Mouse (Mus musculus) MEL (cell line): Measurements from ENCODE around the gene Ndufa10. TPM values are rescaled to one million over a fixed set of nuclear protein-coding genes. Genes with fewer than 3 reads are reported as not detected.

ENCODE experiments used
- DNase-seq: peaks from one replicate; pipeline ENCODE4 v3.0.0; 2011; ENCODE audit warnings: low read depth, low spot score
- H3K27ac ChIP-seq: 2 replicates; pipeline ENCODE4 v1.5.1; 2012; ENCODE audit warnings: low read depth, mild to moderate bottlenecking, control low read depth, low read length, moderate library complexity; ENCODE audit not compliant: control insufficient read depth
- H3K27me3 ChIP-seq, 2 experiments: fragments of 150-350 bp in 1 of 2; sonication (generic) in 1 of 2; 2 replicates each; pipeline ENCODE4 v1.6.1; 2012; ENCODE audit warnings: low read length in 2 of 2, mild to moderate bottlenecking in 2 of 2, improper control_type of control experiment in 1 of 2, moderate library complexity in 1 of 2; ENCODE audit not compliant: insufficient read depth in 2 of 2, control insufficient read depth in 1 of 2
- H3K36me3 ChIP-seq, 2 experiments: 2 replicates each; pipeline ENCODE4 v1.6.1; 2012 to 2014; ENCODE audit warnings: low read length in 2 of 2, improper control_type of control experiment in 1 of 2, inconsistent platforms in 1 of 2, mild to moderate bottlenecking in 1 of 2; ENCODE audit not compliant: insufficient read depth in 2 of 2, control insufficient read depth in 1 of 2
- H3K4me1 ChIP-seq, 2 experiments: fragments of 150-350 bp in 1 of 2; sonication (generic) in 1 of 2; 2 replicates each; pipeline ENCODE4 v1.6.1; 2012; ENCODE audit warnings: low read length in 2 of 2, improper control_type of control experiment in 1 of 2, mild to moderate bottlenecking in 1 of 2; ENCODE audit not compliant: insufficient read depth in 2 of 2, control insufficient read depth in 1 of 2
- H3K4me3 ChIP-seq, 2 experiments: fragments of 150-350 bp in 1 of 2; sonication (generic) in 1 of 2; 2 replicates each; pipeline ENCODE4 v1.5.1; 2012; ENCODE audit warnings: low read depth in 2 of 2, low read length in 2 of 2, mild to moderate bottlenecking in 2 of 2, moderate library complexity in 2 of 2, control low read depth in 1 of 2, improper control_type of control experiment in 1 of 2; ENCODE audit not compliant: control insufficient read depth in 1 of 2, insufficient read depth in 1 of 2
- H3K79me2 ChIP-seq: 2 replicates; pipeline ENCODE4 v1.6.1; 2012; ENCODE audit warnings: mild to moderate bottlenecking, low read length, moderate library complexity; ENCODE audit not compliant: control insufficient read depth, poor library complexity, insufficient read depth
- H3K9ac ChIP-seq: 2 replicates; pipeline ENCODE4 v1.6.1; 2012; ENCODE audit warnings: low read depth, mild to moderate bottlenecking, control low read depth, low read length, moderate library complexity; ENCODE audit not compliant: control insufficient read depth, poor library complexity, severe bottlenecking
- H3K9me3 ChIP-seq: fragments of 150-350 bp; sonication (generic); replicated peaks from 2 replicates; pipeline ENCODE4 v1.6.1; 2012; ENCODE audit warnings: mild to moderate bottlenecking, low read length, improper control_type of control experiment, moderate library complexity; ENCODE audit not compliant: insufficient read depth
- CHD1 ChIP-seq: IDR thresholded peaks from 2 replicates; pipeline ENCODE4 v1.6.1; 2012; ENCODE audit warnings: low read depth, mild to moderate bottlenecking, inconsistent platforms, low read length, improper control_type of control experiment
- CHD2 ChIP-seq: IDR thresholded peaks from 2 replicates; pipeline ENCODE4 v1.6.1; 2011; ENCODE audit warnings: low read length, improper control_type of control experiment
- E2F4 ChIP-seq: IDR thresholded peaks from 2 replicates; pipeline ENCODE4 v1.6.1; 2011; ENCODE audit warnings: low read depth, low read length, improper control_type of control experiment, borderline replicate concordance
- ELF1 ChIP-seq: IDR thresholded peaks from 2 replicates; pipeline ENCODE4 v1.6.1; 2014; ENCODE audit warnings: low read depth, mild to moderate bottlenecking, inconsistent platforms, low read length, improper control_type of control experiment, moderate library complexity
- EP300 ChIP-seq, 2 experiments: IDR thresholded peaks; 2 replicates each; pipeline ENCODE4 v1.6.1; 2011; ENCODE audit warnings: improper control_type of control experiment in 2 of 2, low read length in 2 of 2, low read depth in 1 of 2, mild to moderate bottlenecking in 1 of 2
- ETS1 ChIP-seq: IDR thresholded peaks from 2 replicates; pipeline ENCODE4 v1.6.1; 2012; ENCODE audit warnings: low read depth, mild to moderate bottlenecking, inconsistent platforms, low read length, improper control_type of control experiment, moderate library complexity
- HCFC1 ChIP-seq: IDR thresholded peaks from 2 replicates; pipeline ENCODE4 v1.6.1; 2012; ENCODE audit warnings: low read depth, mild to moderate bottlenecking, inconsistent platforms, low read length, improper control_type of control experiment, moderate library complexity
- JUND ChIP-seq: IDR thresholded peaks from 2 replicates; pipeline ENCODE4 v1.6.1; 2011; ENCODE audit warnings: low read depth, mild to moderate bottlenecking, improper control_type of control experiment, low read length
- KAT2A ChIP-seq: conservative IDR thresholded peaks from 2 replicates; pipeline ENCODE4 v1.6.1; 2012; ENCODE audit warnings: low read depth, low read length, improper control_type of control experiment, inconsistent platforms
- MAFK ChIP-seq: IDR thresholded peaks from 2 replicates; pipeline ENCODE4 v1.6.1; 2011; ENCODE audit warnings: low read depth, mild to moderate bottlenecking, low read length, improper control_type of control experiment, borderline replicate concordance
- MAZ ChIP-seq: IDR thresholded peaks from 2 replicates; pipeline ENCODE4 v1.6.1; 2012; ENCODE audit warnings: low read depth, mild to moderate bottlenecking, inconsistent platforms, low read length, improper control_type of control experiment
- MEF2A ChIP-seq: IDR thresholded peaks from 2 replicates; pipeline ENCODE4 v1.6.1; 2014; ENCODE audit warnings: low read depth, mild to moderate bottlenecking, inconsistent platforms, low read length, improper control_type of control experiment; ENCODE audit not compliant: poor library complexity, insufficient replicate concordance, severe bottlenecking; ENCODE audit errors: extremely low read depth
- POLR2A ChIP-seq, 2 experiments: IDR thresholded peaks; 2 replicates each; pipeline ENCODE4 v1.6.1; 2011 to 2012; ENCODE audit warnings: low read length in 2 of 2, mild to moderate bottlenecking in 2 of 2, control low read depth in 1 of 2, improper control_type of control experiment in 1 of 2, low read depth in 1 of 2, moderate library complexity in 1 of 2; ENCODE audit not compliant: control insufficient read depth in 1 of 2, insufficient read depth in 1 of 2, poor library complexity in 1 of 2
- POLR2AphosphoS5 ChIP-seq: IDR thresholded peaks from 2 replicates; pipeline ENCODE4 v1.6.1; 2012; ENCODE audit warnings: low read depth, borderline replicate concordance, mild to moderate bottlenecking, inconsistent platforms, low read length, moderate library complexity, mixed read lengths
- RAD21 ChIP-seq: IDR thresholded peaks from 2 replicates; pipeline ENCODE4 v1.6.1; 2011; ENCODE audit warnings: mild to moderate bottlenecking, low read depth, low read length, improper control_type of control experiment
- SIN3A ChIP-seq: IDR thresholded peaks from 2 replicates; pipeline ENCODE4 v1.6.1; 2012; ENCODE audit warnings: low read length, improper control_type of control experiment, inconsistent platforms
- TAL1 ChIP-seq: IDR thresholded peaks from 2 replicates; pipeline ENCODE4 v1.6.1; 2012; ENCODE audit warnings: mild to moderate bottlenecking, inconsistent platforms, low read length, moderate library complexity, mixed read lengths
- USF1 ChIP-seq: IDR thresholded peaks from 2 replicates; pipeline ENCODE4 v1.6.1; 2014; ENCODE audit warnings: low read depth, mild to moderate bottlenecking, inconsistent platforms, low read length, improper control_type of control experiment, moderate library complexity
- USF2 ChIP-seq, 2 experiments: IDR thresholded peaks; 2 replicates each; pipeline ENCODE4 v1.6.1; 2011 to 2012; ENCODE audit warnings: improper control_type of control experiment in 2 of 2, low read length in 2 of 2, borderline replicate concordance in 1 of 2, inconsistent platforms in 1 of 2, low read depth in 1 of 2, mild to moderate bottlenecking in 1 of 2; ENCODE audit not compliant: insufficient read depth in 1 of 2
- ZC3H11A ChIP-seq: IDR thresholded peaks from 2 replicates; pipeline ENCODE4 v1.6.1; 2012; ENCODE audit warnings: low read depth, mild to moderate bottlenecking, inconsistent platforms, low read length, improper control_type of control experiment
- ZKSCAN1 ChIP-seq: IDR thresholded peaks from 2 replicates; pipeline ENCODE4 v1.6.1; 2012; ENCODE audit warnings: low read depth, mild to moderate bottlenecking, inconsistent platforms, low read length, improper control_type of control experiment, moderate library complexity
- polyA plus RNA-seq, 2 experiments: library from polyadenylated mRNA; stranded (reverse) in 1 of 2; unstranded in 1 of 2; fragments of >175 nt in 1 of 2; fragments of >200 nt in 1 of 2; gene quantifications; 2 replicates each; pipeline versions ENCODE4 v1.2.1 to v1.2.4; 2012; ENCODE audit warnings: low replicate concordance in 2 of 2, low read depth in 1 of 2; ENCODE audit not compliant: insufficient read length in 2 of 2, insufficient read depth in 1 of 2, missing spikeins in 1 of 2
- total RNA-seq: library from RNA; depleted of rRNA; stranded (reverse); fragments of 300-350 nt; gene quantifications from 2 replicates; pipeline ENCODE4 v1.2.3, GENCODE M21; 2012

Gene Ndufa10
- total and polyA plus RNA-seq, 3 experiments: 228 to 873 (median 533) TPM

GRCm38 (mm10) chr1:92398601-92399000 lies 75.1 kb downstream of the Ndufa10 start:
- no peak for DNase-seq
- H3K36me3 ChIP-seq: no peaks in the 10 kb centered on the region
- TF ChIP-seq CHD1 (no peak), RAD21 (no peak), ZC3H11A (no peak), MAZ (no peak), SIN3A (no peak), USF2 (IDR thresholded peaks at IDR 0.05; ENCODE audit: borderline replicate concordance in 1 of 2, insufficient read depth in 1 of 2, low read depth in 1 of 2, low read length in 2 of 2) (no peak), JUND (no peak), POLR2A (IDR thresholded peaks at IDR 0.05; ENCODE audit: control insufficient read depth in 1 of 2, insufficient read depth in 1 of 2, low read depth in 1 of 2, low read length in 2 of 2, poor library complexity in 1 of 2) (no peak), POLR2AphosphoS5 (no peak), MAFK (no peak), HCFC1 (no peak), TAL1 (no peak), ZKSCAN1 (no peak), CHD2 (no peak), ETS1 (no peak), EP300 (IDR thresholded peaks at IDR 0.05; ENCODE audit: low read depth in 1 of 2, low read length in 2 of 2) (no peak)
- TF ChIP-seq, all 39 proteins: peak for 0
- H3K27me3 ChIP-seq: no peaks in the 10 kb centered on the region
- H3K9ac ChIP-seq: no peak overlapping the region
- no peaks in the 10 kb centered on the region for H3K4me1 ChIP-seq
- H3K27ac ChIP-seq: no peak overlapping the region
- H3K79me2 ChIP-seq: no peaks in the 10 kb centered on the region
- H3K4me3 ChIP-seq: no peak overlapping the region
- H3K9me3 ChIP-seq: no peaks in the 10 kb centered on the region

GRCm38 (mm10) chr1:92397511-92398051 lies 76.1 kb downstream of the Ndufa10 start:
- Histone ChIP-seq H3K36me3 (no peaks in the 10 kb centered on the region), H3K27ac (no peak overlapping the region), H3K79me2 (no peaks in the 10 kb centered on the region), H3K27me3 (no peaks in the 10 kb centered on the region), H3K4me1 (no peaks in the 10 kb centered on the region), H3K9me3 (no peaks in the 10 kb centered on the region), H3K9ac (no peak overlapping the region), H3K4me3 (no peak overlapping the region)
- no peak for DNase-seq
- TF ChIP-seq ETS1 (no peak), E2F4 (no peak), ZKSCAN1 (no peak), USF1 (no peak), KAT2A (no peak), ELF1 (no peak), MAFK (no peak), MEF2A (no peak)
